Mouse (Mus musculus) C2C12 (cell line): ENCODE results near the gene Ola1.

ENCODE experiments used
- CEBPB ChIP-seq: IDR thresholded peaks from one replicate; pipeline ENCODE4 v1.6.1; 2011; ENCODE audit warnings: low read depth, mild to moderate bottlenecking, control low read depth, moderate library complexity
- CTCF ChIP-seq: IDR thresholded peaks from one replicate; pipeline ENCODE4 v1.5.1; 2011; ENCODE audit not compliant: control insufficient read depth, insufficient read depth, insufficient read length
- FOSL1 ChIP-seq: IDR thresholded peaks from one replicate; pipeline ENCODE4 v1.8.0; 2011; ENCODE audit warnings: mild to moderate bottlenecking, low read length; ENCODE audit not compliant: poor library complexity, insufficient read depth, severe bottlenecking
- MAX ChIP-seq: IDR thresholded peaks from one replicate; pipeline ENCODE4 v1.6.1; 2011; ENCODE audit warnings: mild to moderate bottlenecking, control low read depth
- MYOD1 ChIP-seq: IDR thresholded peaks from one replicate; pipeline ENCODE4 v1.6.1; 2011; ENCODE audit warnings: low read depth; ENCODE audit not compliant: control insufficient read depth, insufficient read length
- MYOG ChIP-seq: IDR thresholded peaks from one replicate; pipeline ENCODE4 v1.6.1; 2011; ENCODE audit not compliant: control insufficient read depth, insufficient read length; ENCODE audit errors: extremely low read depth
- USF1 ChIP-seq: IDR thresholded peaks from one replicate; pipeline ENCODE4 v1.6.1; 2011; ENCODE audit warnings: low read depth, mild to moderate bottlenecking, control low read depth, moderate library complexity

- TF ChIP-seq CTCF = no peak
- TF ChIP-seq MYOG = no peak
- TF ChIP-seq MAX = no peak
- TF ChIP-seq CEBPB = no peak
- TF ChIP-seq USF1 = no peak
- no peak for TF ChIP-seq FOSL1
- no peak for TF ChIP-seq MYOD1
These were observed 54.1 kb downstream of the Ola1 start for GRCm38 (mm10) chr2:73164666-73165065.
